Mouse (Mus musculus) lung, postnatal 0 days (tissue): ENCODE results near the gene Id3. TPM values are rescaled to one million over a fixed set of nuclear protein-coding genes. Genes with fewer than 3 reads are reported as not detected.
"Not testable (repeated sequence)": the region's sequence is repeated elsewhere in the genome, so short reads cannot be mapped to it uniquely, and the experiment has no call there.

Source experiments
- ATAC-seq: fragments of 200-750 bp; cut with Nextera tagmentation; 2 replicates; pipeline ENCODE4 v1.8.0; 2017; ENCODE audit warnings: moderate library complexity
- DNase-seq: peaks from one replicate; pipeline ENCODE4 v3.0.0-alpha.2; 2016; ENCODE audit warnings: low spot score
- H3K27ac ChIP-seq: fragments of 300-500 bp; sonication (generic); 2 replicates; pipeline ENCODE4 v1.5.1; 2014; ENCODE audit warnings: antibody characterized with exemption, mild to moderate bottlenecking, low read length, mixed read lengths
- H3K27me3 ChIP-seq: fragments of 300-500 bp; sonication (generic); replicated peaks from 2 replicates; pipeline ENCODE4 v1.6.1; 2014; ENCODE audit warnings: low read length, mixed read lengths; ENCODE audit not compliant: insufficient read depth
- H3K36me3 ChIP-seq: fragments of 300-500 bp; sonication (generic); 2 replicates; pipeline ENCODE4 v1.6.1; 2014; ENCODE audit warnings: low read length, mixed read lengths; ENCODE audit not compliant: insufficient read depth
- H3K4me1 ChIP-seq: fragments of 300-500 bp; sonication (generic); 2 replicates; pipeline ENCODE4 v1.6.1; 2014; ENCODE audit warnings: antibody characterized with exemption, low read depth, low read length, mixed read lengths; ENCODE audit not compliant: insufficient read depth
- H3K4me2 ChIP-seq: fragments of 300-500 bp; sonication (generic); replicated peaks from 2 replicates; pipeline ENCODE4 v1.6.1; 2014; ENCODE audit warnings: low read depth, mild to moderate bottlenecking, low read length, moderate library complexity, mixed read lengths
- H3K4me3 ChIP-seq: fragments of 300-500 bp; sonication (generic); 2 replicates; pipeline ENCODE4 v1.5.1; 2014; ENCODE audit warnings: low read depth, low read length
- H3K9ac ChIP-seq: fragments of 300-500 bp; sonication (generic); replicated peaks from 2 replicates; pipeline ENCODE4 v1.6.1; 2014; ENCODE audit warnings: low read depth, mild to moderate bottlenecking
- H3K9me3 ChIP-seq: fragments of 300-500 bp; sonication (generic); 2 replicates; pipeline ENCODE4 v1.6.1; 2016; ENCODE audit warnings: low read length, mixed read lengths
- CTCF ChIP-seq: IDR thresholded peaks from 2 replicates; pipeline ENCODE4 v1.5.1; 2016; ENCODE audit warnings: antibody characterized with exemption, mild to moderate bottlenecking
- EP300 ChIP-seq: IDR thresholded peaks from 2 replicates; pipeline ENCODE4 v1.6.1; 2016; ENCODE audit warnings: antibody characterized with exemption, mild to moderate bottlenecking, control low read depth
- WGBS: fragments of 180-500 bp; shearing (Covaris S2); extraction: QIAGEN DNeasy Blood & Tissue Kit; methylation state at CpG from one replicate; pipeline ENCODE4 v1.1.7; 2014; 5-methylcytosine and 5-hydroxymethylcytosine counted together
- polyA plus RNA-seq: library from polyadenylated mRNA; unstranded; fragments of >200 nt; fragmentation: Nextera tagmentation; extraction: Ambion mirVana; gene quantifications from 2 replicates; pipeline ENCODE4 v1.2.1, GENCODE M21; 2015

The Id3 gene
- polyA plus RNA-seq, 1 experiment from 2014 or later: 477 TPM

GRCm38 (mm10) chr4:136100396-136101070 lies 42.8 kb upstream of the Id3 start:
- Histone ChIP-seq H3K4me3 (no peak overlapping the region), H3K9me3 (no peaks in the 10 kb centered on the region), H3K36me3 (no peaks in the 10 kb centered on the region), H3K4me1 (no peaks in the 10 kb centered on the region; the same call in 1 of the 2 replicates), H3K27me3 (no peaks in the 10 kb centered on the region), H3K9ac (no peak overlapping the region), H3K4me2 (no peak overlapping the region), H3K27ac (no peak overlapping the region)
- WGBS: 65% methylated on average over 12 of the region's 12 CpGs
- no peak for ATAC-seq
- no peak for DNase-seq
- TF ChIP-seq CTCF (no peak), EP300 (no peak)

GRCm38 (mm10) chr4:136101753-136102152 lies 41.5 kb upstream of the Id3 start:
- H3K4me1 ChIP-seq, H3K4me2 ChIP-seq, H3K9me3 ChIP-seq, H3K27ac ChIP-seq, DNase-seq, H3K36me3 ChIP-seq, H3K9ac ChIP-seq, ATAC-seq, H3K4me3 ChIP-seq, H3K27me3 ChIP-seq: not testable (repeated sequence)
- 77% methylated on average over 4 of the region's 4 CpGs for WGBS

GRCm38 (mm10) chr4:136104590-136105337 lies 38.5 kb upstream of the Id3 start:
- H3K36me3 ChIP-seq: no peaks in the 10 kb centered on the region
- WGBS: 18% methylated on average over 18 of the region's 18 CpGs
- H3K4me2 ChIP-seq: peak overlapping the region; percentile 22; the same call in 1 of the 2 replicates
- no peak overlapping the region for H3K9ac ChIP-seq
- no peak overlapping the region for H3K4me3 ChIP-seq
- TF ChIP-seq EP300 (no peak), CTCF (no peak)
- H3K27me3 ChIP-seq: no peaks in the 10 kb centered on the region
- H3K9me3 ChIP-seq: no peaks in the 10 kb centered on the region
- ATAC-seq: peak; percentile 81
- no peak overlapping the region for H3K27ac ChIP-seq
- peak; percentile 56 for DNase-seq
- H3K4me1 ChIP-seq: no peaks in the 10 kb centered on the region

GRCm38 (mm10) chr4:136106880-136107301 lies 36.4 kb upstream of the Id3 start:
- no peak overlapping the region for H3K27ac ChIP-seq
- H3K27me3 ChIP-seq: no peaks in the 10 kb centered on the region
- no peak for TF ChIP-seq EP300
- TF ChIP-seq CTCF: no peak
- 35% methylated on average over 7 of the region's 7 CpGs for WGBS
- H3K4me1 ChIP-seq: no peaks in the 10 kb centered on the region
- no peak overlapping the region for H3K4me3 ChIP-seq
- no peak overlapping the region for H3K9ac ChIP-seq
- no peaks in the 10 kb centered on the region for H3K9me3 ChIP-seq
- no peak overlapping the region for H3K4me2 ChIP-seq
- H3K36me3 ChIP-seq: no peaks in the 10 kb centered on the region
- no peak for ATAC-seq
- no peak for DNase-seq

- no peak for DNase-seq
- ATAC-seq: no peak
- no peak for TF ChIP-seq EP300
- no peak for TF ChIP-seq CTCF
- Histone ChIP-seq H3K4me2 (no peak overlapping the region), H3K27ac (no peak overlapping the region), H3K4me1 (no peaks in the 10 kb centered on the region), H3K9me3 (no peaks in the 10 kb centered on the region), H3K4me3 (no peak overlapping the region), H3K36me3 (no peaks in the 10 kb centered on the region), H3K27me3 (no peaks in the 10 kb centered on the region), H3K9ac (no peak overlapping the region)
- 82% methylated on average over 2 of the region's 2 CpGs for WGBS
Measured at GRCm38 (mm10) chr4:136109153-136109552, 34.1 kb upstream of the Id3 start.

- Histone ChIP-seq H3K4me2 (no peak overlapping the region), H3K36me3 (no peaks in the 10 kb centered on the region), H3K9me3 (no peaks in the 10 kb centered on the region), H3K27ac (no peak overlapping the region), H3K27me3 (no peaks in the 10 kb centered on the region), H3K4me3 (no peak overlapping the region), H3K4me1 (no peaks in the 10 kb centered on the region), H3K9ac (no peak overlapping the region)
- TF ChIP-seq CTCF (no peak), EP300 (no peak)
- DNase-seq (no peak), ATAC-seq (peak; percentile 30; the same call in 1 of the 2 replicates)
- WGBS: 57% methylated on average over 10 of the region's 10 CpGs
Measured at GRCm38 (mm10) chr4:136109941-136110900, 33.1 kb upstream of the Id3 start.
